Mouse (Mus musculus) kidney, embryonic 16.5 days (tissue): ENCODE results near the gene Cmip. TPM values are rescaled to one million over a fixed set of nuclear protein-coding genes. Genes with fewer than 3 reads are reported as not detected.

Source experiments
- ATAC-seq: fragments of 200-750 bp; cut with Nextera tagmentation; 2 replicates; pipeline ENCODE4 v1.8.0; 2017; ENCODE audit warnings: moderate TSS enrichment; ENCODE audit not compliant: low FRiP score, low TSS enrichment
- H3K27ac ChIP-seq: fragments of 300-500 bp; sonication (generic); 2 replicates; pipeline ENCODE4 v1.5.1; 2014; ENCODE audit warnings: low read length
- H3K27me3 ChIP-seq: fragments of 300-500 bp; sonication (generic); 2 replicates; pipeline ENCODE4 v1.6.1; 2014; ENCODE audit warnings: low read length, control low read depth, mixed read lengths; ENCODE audit not compliant: insufficient read depth
- H3K36me3 ChIP-seq: fragments of 300-500 bp; sonication (generic); 2 replicates; pipeline ENCODE4 v1.6.1; 2014; ENCODE audit warnings: low read length, control low read depth, mixed read lengths; ENCODE audit not compliant: insufficient read depth
- H3K4me1 ChIP-seq: fragments of 300-500 bp; sonication (generic); 2 replicates; pipeline ENCODE4 v1.6.1; 2014; ENCODE audit warnings: low read length, control low read depth, mixed read lengths; ENCODE audit not compliant: insufficient read depth
- H3K4me2 ChIP-seq: fragments of 300-500 bp; sonication (generic); replicated peaks from 2 replicates; pipeline ENCODE4 v1.6.1; 2014; ENCODE audit warnings: low read depth, low read length
- H3K4me3 ChIP-seq: fragments of 300-500 bp; sonication (generic); 2 replicates; pipeline ENCODE4 v1.5.1; 2014; ENCODE audit warnings: mild to moderate bottlenecking, low read length
- H3K9ac ChIP-seq: fragments of 300-500 bp; sonication (generic); replicated peaks from 2 replicates; pipeline ENCODE4 v1.6.1; 2014; ENCODE audit warnings: low read length
- H3K9me3 ChIP-seq: fragments of 300-500 bp; sonication (generic); 2 replicates; pipeline ENCODE4 v1.6.1; 2016; ENCODE audit warnings: low read length, control low read depth
- WGBS: fragments of 180-500 bp; shearing (Covaris S2); extraction: QIAGEN DNeasy Blood & Tissue Kit; methylation state at CpG from one replicate; pipeline ENCODE4 v1.1.7; 2014; 5-methylcytosine and 5-hydroxymethylcytosine counted together
- polyA plus RNA-seq: library from polyadenylated mRNA; unstranded; fragments of >200 nt; fragmentation: Nextera tagmentation; extraction: Ambion mirVana; gene quantifications from 2 replicates; pipeline ENCODE4 v1.2.1, GENCODE M21; 2015

Gene Cmip
- polyA plus RNA-seq, 1 experiment from 2014 or later = 21.0 TPM

- 90% methylated on average over 4 of the region's 4 CpGs for WGBS
- no peak for ATAC-seq
These were observed 92.7 kb downstream of the Cmip start for GRCm38 (mm10) chr8:117349541-117349940.

DNA sequence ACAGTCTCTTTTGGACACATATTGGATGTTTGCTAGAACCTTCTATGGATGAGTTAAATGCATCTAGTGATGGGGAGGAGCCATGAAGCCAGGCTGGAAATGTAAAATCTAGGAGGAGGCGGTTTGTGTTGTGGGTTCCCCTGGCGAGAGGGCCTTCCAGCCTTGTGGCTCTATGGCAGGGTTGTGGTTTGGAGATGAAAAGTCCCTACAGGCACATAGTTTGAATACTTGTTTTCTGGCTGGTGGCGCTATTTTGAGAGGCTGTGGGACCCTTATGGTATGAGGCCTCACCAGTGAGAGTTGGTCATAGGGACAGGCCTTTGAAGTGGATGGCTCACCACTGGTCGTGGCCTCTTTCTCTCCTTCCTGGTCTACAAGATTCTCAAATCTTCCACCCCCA is 95.2 kb downstream of the Cmip start:
- WGBS = 92% methylated on average over 4 of the region's 4 CpGs
- H3K4me3 ChIP-seq = no peak overlapping the region
- H3K27me3 ChIP-seq = no peaks in the 10 kb centered on the region
- no peak overlapping the region for H3K27ac ChIP-seq
- H3K9ac ChIP-seq = no peak overlapping the region
- no peaks in the 10 kb centered on the region for H3K9me3 ChIP-seq
- peaks cover 5% of the 10 kb centered on the region; the same call in 1 of the 2 replicates for H3K36me3 ChIP-seq
- H3K4me1 ChIP-seq = peaks cover 48% of the 10 kb centered on the region
- no peak for ATAC-seq
- no peak overlapping the region for H3K4me2 ChIP-seq

More at GRCm38 (mm10) chr8:117349541-117349940, 92.7 kb downstream of the Cmip start:
- no peaks in the 10 kb centered on the region for H3K27me3 ChIP-seq
- no peaks in the 10 kb centered on the region for H3K9me3 ChIP-seq
- no peak overlapping the region for H3K4me2 ChIP-seq
- H3K9ac ChIP-seq = no peak overlapping the region
- peaks cover 29% of the 10 kb centered on the region for H3K4me1 ChIP-seq
- peaks cover 5% of the 10 kb centered on the region; the same call in 1 of the 2 replicates for H3K36me3 ChIP-seq
- no peak overlapping the region for H3K4me3 ChIP-seq
- no peak overlapping the region for H3K27ac ChIP-seq

DNA sequence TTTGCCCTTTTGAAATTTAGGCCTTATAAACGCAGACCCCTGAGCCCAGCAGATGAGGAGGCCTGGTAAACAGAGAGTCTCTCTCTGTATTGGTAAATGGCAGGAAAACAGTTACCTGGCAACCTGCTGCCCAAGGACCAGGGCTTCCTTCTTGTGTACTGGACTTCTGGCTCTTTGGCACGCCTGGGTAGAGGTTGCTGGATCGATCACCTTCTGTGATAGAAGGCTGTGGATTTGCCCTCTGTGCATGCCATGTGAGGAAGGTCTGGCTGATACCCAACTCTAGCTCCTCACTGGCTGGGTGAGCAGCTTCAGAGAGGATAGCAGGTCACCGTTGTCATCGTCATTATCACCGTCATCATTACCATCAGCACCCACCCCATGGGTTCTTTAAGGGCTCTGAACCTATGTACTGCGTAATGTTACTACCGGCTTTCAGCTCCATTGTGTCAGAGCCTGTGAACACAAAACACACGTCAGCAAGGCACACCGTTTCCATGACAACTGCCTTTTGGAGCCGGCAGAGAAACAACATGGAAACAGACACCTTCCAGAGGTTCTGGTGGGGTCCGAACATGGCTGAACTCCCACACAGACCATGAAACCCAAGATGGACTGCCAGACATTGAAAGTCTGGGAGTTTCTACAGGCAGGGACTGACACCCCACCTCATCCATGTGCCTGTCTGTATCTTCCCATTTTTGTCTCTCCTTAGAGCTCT is 98.4 kb downstream of the Cmip start:
- peaks cover 40% of the 10 kb centered on the region for H3K4me1 ChIP-seq

DNA sequence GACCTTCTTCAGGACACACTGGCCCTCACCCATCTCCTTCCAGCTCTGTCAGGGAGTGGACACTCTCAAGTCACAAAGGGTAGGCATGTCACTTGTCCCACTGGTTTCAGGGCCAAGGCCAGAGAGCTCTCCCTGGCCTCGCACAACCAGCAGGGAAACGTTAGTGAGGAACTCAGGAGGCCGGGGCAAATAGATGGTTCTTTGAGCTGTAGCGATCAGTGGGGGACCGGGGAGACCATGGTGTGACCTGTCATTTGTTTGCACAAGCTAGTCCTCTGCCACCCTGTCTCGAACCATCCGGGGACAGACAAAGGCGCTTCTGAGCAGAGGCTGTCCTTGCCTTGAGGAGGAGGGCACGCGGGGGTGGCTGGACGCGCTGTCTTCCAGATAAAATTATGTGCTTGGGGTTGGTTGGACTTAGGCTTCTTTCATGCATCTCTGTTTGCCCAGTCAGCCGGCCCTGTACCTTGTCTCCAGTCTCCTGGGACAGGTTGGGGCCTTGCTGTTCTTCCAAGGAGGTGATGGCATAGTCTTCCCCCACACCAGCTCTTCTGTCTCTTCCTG is 99.3 kb downstream of the Cmip start:
- H3K36me3 ChIP-seq = peaks cover 5% of the 10 kb centered on the region; the same call in 1 of the 2 replicates
- H3K4me3 ChIP-seq = no peak overlapping the region
- H3K27me3 ChIP-seq = no peaks in the 10 kb centered on the region
- H3K4me1 ChIP-seq = peaks cover 49% of the 10 kb centered on the region
- no peak for ATAC-seq
- H3K9me3 ChIP-seq = no peaks in the 10 kb centered on the region
- no peak overlapping the region for H3K27ac ChIP-seq
- no peak overlapping the region for H3K9ac ChIP-seq
- H3K4me2 ChIP-seq = no peak overlapping the region
- WGBS = 47% methylated on average over 13 of the region's 13 CpGs

More for the DNA sequence above, 98.4 kb downstream of the Cmip start:
- Histone ChIP-seq H3K27ac (no peak overlapping the region; the same call in 1 of the 2 replicates), H3K9ac (no peak overlapping the region), H3K36me3 (peaks cover 5% of the 10 kb centered on the region; the same call in 1 of the 2 replicates), H3K4me3 (no peak overlapping the region), H3K27me3 (no peaks in the 10 kb centered on the region), H3K9me3 (no peaks in the 10 kb centered on the region), H3K4me2 (no peak overlapping the region)
- WGBS = 62% methylated on average over 12 of the region's 12 CpGs
- peak; percentile 17; the same call in 1 of the 2 replicates for ATAC-seq

- Histone ChIP-seq H3K9ac (no peak overlapping the region), H3K4me3 (no peak overlapping the region), H3K9me3 (no peaks in the 10 kb centered on the region), H3K36me3 (peaks cover under 1% of the 10 kb centered on the region; the same call in 1 of the 2 replicates), H3K4me1 (peaks cover 65% of the 10 kb centered on the region), H3K4me2 (no peak overlapping the region), H3K27me3 (no peaks in the 10 kb centered on the region), H3K27ac (no peak overlapping the region)
- ATAC-seq = no peak
- WGBS = 81% methylated on average over 16 of the region's 16 CpGs
These were observed 100.9 kb downstream of the Cmip start for GRCm38 (mm10) chr8:117357491-117358467.

DNA sequence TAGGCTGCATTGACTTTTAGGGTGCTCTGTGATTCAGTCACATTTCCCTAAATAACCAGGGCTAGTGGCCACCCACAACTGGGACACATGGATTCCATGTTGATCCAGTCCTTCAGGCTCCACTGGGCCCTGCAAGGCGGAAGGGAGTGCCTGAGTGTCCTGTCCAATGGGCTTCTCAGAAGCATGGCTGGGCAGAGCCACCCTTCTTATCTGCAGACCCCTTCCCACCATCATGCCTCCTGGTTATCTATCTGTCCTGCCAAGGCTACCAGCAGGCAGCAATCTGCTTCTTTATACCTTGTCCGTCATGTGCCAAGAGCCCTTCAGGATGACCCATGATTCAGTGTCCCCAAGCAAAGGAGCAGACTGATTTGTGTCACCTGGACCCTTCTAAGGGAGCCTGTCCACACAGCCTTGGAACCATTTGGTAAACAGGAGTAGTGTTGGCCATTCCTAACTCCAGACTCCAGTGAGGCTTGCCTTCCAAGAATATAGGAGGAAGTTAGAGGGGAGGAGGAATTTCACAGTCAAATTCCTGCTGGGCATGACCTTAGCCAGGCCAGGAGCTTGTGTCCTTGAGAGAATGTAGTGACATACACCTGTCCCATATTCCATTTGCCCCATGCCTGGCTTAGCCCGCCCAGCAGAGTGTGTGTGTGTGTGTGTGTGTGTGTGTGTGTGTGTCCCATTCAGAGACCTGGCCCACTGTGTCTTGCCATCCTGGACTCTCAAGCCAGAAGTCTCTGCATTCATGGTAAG is 103.5 kb downstream of the Cmip start:
- WGBS = 83% methylated on average over 3 of the region's 3 CpGs
- Histone ChIP-seq H3K36me3 (no peaks in the 10 kb centered on the region), H3K27me3 (no peaks in the 10 kb centered on the region), H3K9ac (no peak overlapping the region), H3K9me3 (no peaks in the 10 kb centered on the region), H3K27ac (peak overlapping the region; percentile 67; the same call in 1 of the 2 replicates), H3K4me3 (no peak overlapping the region), H3K4me2 (no peak overlapping the region), H3K4me1 (peaks cover 76% of the 10 kb centered on the region)
- no peak for ATAC-seq

DNA sequence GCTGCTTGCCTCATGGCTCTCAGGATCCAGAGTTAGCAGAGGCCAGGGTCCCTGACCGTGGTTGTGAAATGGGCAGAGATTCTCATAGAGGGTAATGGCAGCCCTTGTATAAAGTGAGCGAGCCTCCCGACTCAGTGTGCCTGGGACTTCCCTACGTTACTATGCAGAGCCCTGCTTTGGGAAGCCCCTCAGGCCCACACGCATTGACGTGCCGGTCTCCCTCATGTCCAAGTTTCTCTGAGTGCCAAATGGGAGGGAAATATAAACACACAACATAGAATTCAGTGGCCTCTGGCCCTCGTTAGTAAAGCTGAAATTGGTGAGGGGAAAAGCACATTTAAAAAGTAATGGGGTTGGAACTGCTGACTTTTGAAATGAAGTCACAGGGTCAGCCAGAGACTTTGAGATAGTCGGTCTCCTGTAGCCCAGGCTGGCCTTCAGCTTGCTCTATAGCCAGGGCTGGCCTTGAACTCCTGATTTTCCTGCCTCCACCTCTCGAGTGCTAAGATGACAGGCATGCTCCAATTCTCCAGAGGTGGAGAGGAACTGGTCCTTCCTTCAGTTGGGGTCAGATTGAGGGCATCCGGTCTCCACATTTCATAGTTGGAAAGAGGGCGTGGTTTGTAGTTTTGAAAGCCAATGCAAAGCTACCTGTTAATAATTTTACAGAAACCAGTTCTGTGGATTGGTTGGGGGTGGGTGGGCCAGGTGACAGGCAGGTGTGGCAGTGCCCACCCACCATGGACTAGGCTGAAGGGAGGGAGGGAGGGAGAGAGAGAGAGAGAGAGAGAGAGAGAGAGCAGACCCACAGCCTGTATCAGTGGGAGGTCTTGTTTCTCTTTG is 105.0 kb downstream of the Cmip start:
- Histone ChIP-seq H3K36me3 (no peaks in the 10 kb centered on the region), H3K9ac (no peak overlapping the region), H3K27ac (peak overlapping the region; percentile 88), H3K27me3 (no peaks in the 10 kb centered on the region), H3K4me1 (peaks cover 67% of the 10 kb centered on the region), H3K4me2 (no peak overlapping the region), H3K9me3 (no peaks in the 10 kb centered on the region), H3K4me3 (no peak overlapping the region)
- 54% methylated on average over 12 of the region's 12 CpGs for WGBS
- peak; percentile 44 for ATAC-seq

GRCm38 (mm10) chr8:117362438-117362726 is 105.5 kb downstream of the Cmip start:
- H3K9me3 ChIP-seq = no peaks in the 10 kb centered on the region
- no peak; the same call in none of the 2 replicates for ATAC-seq
- H3K4me1 ChIP-seq = peaks cover 67% of the 10 kb centered on the region
- no peak overlapping the region for H3K4me3 ChIP-seq
- no peak overlapping the region for H3K9ac ChIP-seq
- H3K36me3 ChIP-seq = no peaks in the 10 kb centered on the region
- no peaks in the 10 kb centered on the region for H3K27me3 ChIP-seq
- 20% methylated on average over 2 of the region's 2 CpGs for WGBS
- H3K27ac ChIP-seq = peak overlapping the region; percentile 88
- no peak overlapping the region for H3K4me2 ChIP-seq
